Mouse (Mus musculus) G1E (cell line): ENCODE measurements around the gene Sorcs3. TPM values are rescaled to one million over a fixed set of nuclear protein-coding genes. Genes with fewer than 3 reads are reported as not detected.

Experiments
- ATAC-seq: 2 replicates; pipeline ENCODE4 v1.8.0; 2016; ENCODE audit warnings: mild to moderate bottlenecking; ENCODE audit not compliant: insufficient number of reproducible peaks, poor library complexity, low FRiP score, severe bottlenecking; ENCODE audit errors: extremely low read depth
- DNase-seq: peaks from one replicate; pipeline ENCODE4 v3.0.0; 2012; ENCODE audit warnings: low spot score
- H3K27me3 ChIP-seq: 2 replicates; pipeline ENCODE4 v1.6.1; 2012; ENCODE audit warnings: mild to moderate bottlenecking, low read length, inconsistent platforms; ENCODE audit not compliant: insufficient read depth
- H3K36me3 ChIP-seq: replicated peaks from 2 replicates; pipeline ENCODE3; 2012; ENCODE audit warnings: mild to moderate bottlenecking, inconsistent platforms
- H3K4me1 ChIP-seq: 2 replicates; pipeline ENCODE4 v1.6.1; 2012; ENCODE audit warnings: low read depth, low read length, inconsistent platforms, mixed read lengths; ENCODE audit not compliant: insufficient read depth
- H3K4me3 ChIP-seq: 2 replicates; pipeline ENCODE4 v1.5.1; 2012; ENCODE audit warnings: low read depth, mild to moderate bottlenecking, inconsistent platforms, low read length, moderate library complexity, mixed read lengths
- H3K9me3 ChIP-seq: replicated peaks from 2 replicates; pipeline ENCODE4 v1.6.1; 2012; ENCODE audit warnings: inconsistent platforms
- CTCF ChIP-seq: IDR thresholded peaks from 2 replicates; pipeline ENCODE4 v1.5.1; 2012; ENCODE audit warnings: low read depth, low read length, inconsistent platforms, mixed read lengths
- GATA1 ChIP-seq: IDR thresholded peaks from 2 replicates; pipeline ENCODE4 v1.6.1; 2012; ENCODE audit warnings: borderline replicate concordance, low read length, inconsistent platforms, mixed read lengths
- GATA2 ChIP-seq: IDR thresholded peaks from 2 replicates; pipeline ENCODE4 v1.6.1; 2012; ENCODE audit warnings: low read depth, low read length, inconsistent platforms, borderline replicate concordance
- POLR2AphosphoS5 ChIP-seq: IDR thresholded peaks from 2 replicates; pipeline ENCODE4 v1.6.1; 2012; ENCODE audit warnings: low read depth, low read length, inconsistent platforms; ENCODE audit not compliant: insufficient replicate concordance
- TAL1 ChIP-seq: conservative IDR thresholded peaks from 2 replicates; pipeline ENCODE4 v1.6.1; 2012; ENCODE audit warnings: low read depth, low read length, inconsistent platforms, mixed read lengths
- polyA plus RNA-seq: library from polyadenylated mRNA; stranded (reverse); fragments of >175 nt; gene quantifications from 2 replicates; pipeline ENCODE4 v1.2.3, GENCODE M21; 2012
- total RNA-seq, 2 experiments: library from RNA; stranded (forward) in 1 of 2; stranded (reverse) in 1 of 2; fragments of 200-1000 nt in 1 of 2; fragments of >200 nt in 1 of 2; fragmentation: Nextera tagmentation in 1 of 2; gene quantifications; 2 replicates each; pipeline ENCODE4 v1.2.3; 2014 to 2017

Sorcs3 gene
- total and polyA plus RNA-seq, 3 experiments, result not detected

GRCm38 (mm10) chr19:48546133-48546448, 340.3 kb downstream of the Sorcs3 start:
- ATAC-seq, result no peak
- H3K4me1 ChIP-seq, result no peaks in the 10 kb centered on the region
- no peaks in the 10 kb centered on the region for H3K27me3 ChIP-seq
- DNase-seq, result no peak
- no peak for TF ChIP-seq TAL1
- no peak for TF ChIP-seq POLR2AphosphoS5
- TF ChIP-seq CTCF, result no peak
- TF ChIP-seq GATA1, result no peak
- no peak for TF ChIP-seq GATA2
- H3K4me3 ChIP-seq, result no peak overlapping the region
- peaks cover 13% of the 10 kb centered on the region for H3K9me3 ChIP-seq
- H3K36me3 ChIP-seq, result no peaks in the 10 kb centered on the region

GRCm38 (mm10) chr19:48548143-48548881, 342.5 kb downstream of the Sorcs3 start:
- DNase-seq, result no peak
- Histone ChIP-seq H3K9me3 (peaks cover 11% of the 10 kb centered on the region), H3K4me3 (no peak overlapping the region), H3K27me3 (no peaks in the 10 kb centered on the region), H3K36me3 (no peaks in the 10 kb centered on the region), H3K4me1 (no peaks in the 10 kb centered on the region)
- no peak for ATAC-seq
- TF ChIP-seq TAL1 (no peak), CTCF (no peak), GATA1 (no peak), GATA2 (no peak), POLR2AphosphoS5 (no peak)

DNA sequence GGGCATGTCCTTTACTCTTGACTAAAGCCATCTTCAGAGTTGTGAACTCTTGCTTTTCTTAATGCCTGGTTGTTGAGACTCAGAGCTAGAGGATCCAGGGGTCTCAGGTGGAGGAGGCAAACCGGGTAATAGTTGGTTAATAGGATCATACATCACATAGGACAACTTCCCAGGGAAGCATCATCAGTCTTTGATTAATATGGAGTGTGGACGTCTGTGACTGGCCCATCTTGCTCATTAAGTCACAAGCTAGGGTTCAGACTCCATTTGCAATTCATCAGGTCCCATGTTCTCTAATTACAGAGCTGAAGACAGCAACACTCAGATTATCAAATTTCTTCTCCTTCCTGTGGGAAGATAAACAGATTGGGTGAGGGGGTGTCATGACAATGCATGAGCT, 353.6 kb downstream of the Sorcs3 start:
- H3K36me3 ChIP-seq, result no peaks in the 10 kb centered on the region
- H3K9me3 ChIP-seq, result peaks cover 18% of the 10 kb centered on the region
- DNase-seq (no peak), ATAC-seq (no peak)
- no peaks in the 10 kb centered on the region for H3K27me3 ChIP-seq
- H3K4me3 ChIP-seq, result no peak overlapping the region
- TF ChIP-seq POLR2AphosphoS5, result no peak
- no peak for TF ChIP-seq TAL1
- TF ChIP-seq GATA1, result no peak
- no peak for TF ChIP-seq CTCF
- no peak for TF ChIP-seq GATA2
- H3K4me1 ChIP-seq, result no peaks in the 10 kb centered on the region

DNA sequence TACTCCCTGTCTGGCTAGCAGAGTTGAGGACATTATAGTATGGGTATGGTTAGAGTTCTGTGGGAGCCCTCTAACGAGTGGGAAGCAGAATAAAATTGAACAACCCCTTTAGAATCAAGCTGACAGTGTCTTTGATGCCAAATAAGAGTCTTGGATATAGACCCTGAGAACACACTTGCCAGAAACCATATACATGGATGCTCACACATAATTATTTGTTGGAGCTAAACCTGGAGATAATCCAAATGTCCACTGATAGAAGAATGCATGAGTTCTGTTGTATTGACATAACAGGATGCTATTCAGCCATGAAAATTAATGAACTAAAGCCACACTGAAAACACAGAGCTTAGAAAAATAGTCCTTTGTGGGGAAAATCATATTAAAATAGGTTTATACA, 369.9 kb downstream of the Sorcs3 start:
- no peak for DNase-seq
- peaks cover 11% of the 10 kb centered on the region for H3K9me3 ChIP-seq
- TF ChIP-seq POLR2AphosphoS5 (no peak), GATA1 (no peak), TAL1 (no peak)
- ATAC-seq, result no peak
- no peaks in the 10 kb centered on the region for H3K36me3 ChIP-seq
- H3K4me3 ChIP-seq, result no peak overlapping the region
- H3K27me3 ChIP-seq, result no peaks in the 10 kb centered on the region
- H3K4me1 ChIP-seq, result no peaks in the 10 kb centered on the region

DNA sequence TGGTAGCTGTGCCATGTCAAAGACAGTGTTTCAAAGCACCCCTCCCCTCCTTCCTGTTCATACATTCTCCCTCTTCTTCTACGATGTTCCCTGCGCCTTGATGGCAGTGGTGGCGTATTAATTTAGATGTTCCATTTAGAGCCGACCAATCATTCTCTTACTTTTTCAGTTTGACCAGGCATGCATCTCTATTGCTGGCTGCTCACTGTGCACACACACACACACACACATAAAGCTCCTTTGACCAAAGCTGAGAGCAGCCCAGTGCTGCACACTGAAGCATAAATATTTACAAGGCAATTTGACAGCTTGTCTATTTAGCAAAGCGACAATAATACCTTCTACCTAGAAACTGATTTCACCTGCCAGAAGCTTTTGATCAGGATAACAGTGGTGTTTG, 371.3 kb downstream of the Sorcs3 start:
- ATAC-seq, result no peak
- DNase-seq, result no peak
- no peak for TF ChIP-seq TAL1
- no peak for TF ChIP-seq POLR2AphosphoS5
- TF ChIP-seq CTCF, result no peak
- TF ChIP-seq GATA2, result no peak
- no peak for TF ChIP-seq GATA1
- Histone ChIP-seq H3K4me1 (no peaks in the 10 kb centered on the region), H3K9me3 (peaks cover 6% of the 10 kb centered on the region; the same call in 1 of the 2 replicates), H3K27me3 (no peaks in the 10 kb centered on the region), H3K36me3 (no peaks in the 10 kb centered on the region), H3K4me3 (no peak overlapping the region)

DNA sequence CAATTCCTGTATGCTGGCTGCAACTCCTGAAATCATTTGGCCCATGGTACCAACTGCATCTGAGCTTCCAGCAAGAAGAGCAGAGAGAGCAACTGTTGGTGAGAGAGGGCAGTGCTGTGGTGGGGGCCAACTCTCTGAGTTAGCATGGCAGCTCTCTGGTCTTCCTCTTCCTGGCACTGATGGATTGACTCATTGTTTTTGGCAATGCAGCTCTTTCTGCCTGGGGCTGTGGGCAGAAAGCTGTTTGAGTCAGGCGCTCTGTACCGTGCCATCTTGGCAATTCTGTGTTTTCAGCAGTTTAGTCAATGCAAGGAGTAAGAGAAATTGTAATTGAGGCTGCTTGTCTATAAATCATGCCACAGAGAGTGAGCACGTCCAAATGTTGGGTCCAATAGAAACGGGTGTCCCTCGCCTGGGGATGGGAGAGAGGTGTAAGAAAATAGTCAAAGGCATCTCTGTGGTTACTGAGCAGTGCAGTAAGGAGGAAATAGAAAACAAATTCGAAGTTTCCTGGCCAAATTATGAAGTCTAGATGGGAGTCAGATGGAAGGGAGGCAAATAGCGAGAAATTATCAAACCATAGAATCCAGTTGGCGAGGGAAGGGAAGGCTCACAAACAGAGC, 379.2 kb downstream of the Sorcs3 start:
- Histone ChIP-seq H3K4me3 (no peak overlapping the region), H3K36me3 (no peaks in the 10 kb centered on the region), H3K27me3 (no peaks in the 10 kb centered on the region), H3K9me3 (peaks cover 30% of the 10 kb centered on the region), H3K4me1 (no peaks in the 10 kb centered on the region)
- ATAC-seq (no peak), DNase-seq (no peak)
- TF ChIP-seq CTCF (no peak), GATA2 (no peak), GATA1 (no peak), TAL1 (no peak), POLR2AphosphoS5 (no peak)
